Mouse (Mus musculus) right cerebral cortex, postnatal 4 days (tissue): ENCODE results near the gene Vmn1r1.
A peak's percentile ranks its signal among the peaks of the same experiment; 100 is the strongest.

Experiments used
- DNase-seq: peaks from one replicate; pipeline ENCODE4 v3.0.0-alpha.2; 2022

Gene Vmn1r1

DNA sequence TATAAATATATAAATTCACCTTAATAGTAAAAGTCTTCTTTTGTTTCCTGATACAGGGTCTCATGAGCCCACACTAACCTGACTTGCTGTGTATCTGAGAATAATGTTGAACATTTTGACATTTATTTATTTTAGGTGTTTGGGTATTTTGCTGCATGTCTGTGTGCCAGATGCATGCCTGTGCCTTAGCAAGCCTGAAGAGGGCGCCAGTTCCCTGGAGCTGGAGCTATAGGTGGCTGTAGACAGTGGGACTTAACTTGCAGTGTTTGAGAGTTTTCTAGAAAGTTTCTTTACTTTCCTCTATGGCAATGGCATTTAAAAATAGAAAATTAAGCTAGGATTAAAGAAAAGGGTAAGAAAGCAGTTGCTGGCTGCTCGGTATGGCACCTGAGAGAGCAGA lies 33.5 kb downstream of the Vmn1r1 start:
- DNase-seq = peak; percentile 52

DNA sequence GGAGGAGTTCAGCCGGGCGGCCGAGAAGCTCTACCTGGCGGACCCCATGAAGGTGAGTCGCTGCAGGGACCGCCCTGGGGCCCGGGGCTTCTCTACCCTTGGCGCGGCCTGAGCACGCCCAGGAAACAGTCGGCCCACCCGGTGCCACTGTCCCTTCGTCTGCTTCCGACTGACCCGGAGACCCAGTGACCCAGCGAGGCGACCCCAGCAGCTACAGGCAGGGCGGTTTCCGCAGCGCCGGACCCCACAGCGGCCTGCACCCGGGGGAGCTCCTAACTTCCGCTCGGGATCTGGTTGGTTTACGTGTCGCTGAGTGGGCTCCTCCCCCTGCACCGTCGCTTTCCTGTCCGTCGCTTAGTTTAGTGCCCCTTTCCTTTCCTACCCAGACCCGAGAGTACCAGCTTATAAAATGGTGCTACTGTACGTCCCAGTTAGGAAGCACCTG lies 39.3 kb downstream of the Vmn1r1 start:
- peak; percentile 81 for DNase-seq

DNA sequence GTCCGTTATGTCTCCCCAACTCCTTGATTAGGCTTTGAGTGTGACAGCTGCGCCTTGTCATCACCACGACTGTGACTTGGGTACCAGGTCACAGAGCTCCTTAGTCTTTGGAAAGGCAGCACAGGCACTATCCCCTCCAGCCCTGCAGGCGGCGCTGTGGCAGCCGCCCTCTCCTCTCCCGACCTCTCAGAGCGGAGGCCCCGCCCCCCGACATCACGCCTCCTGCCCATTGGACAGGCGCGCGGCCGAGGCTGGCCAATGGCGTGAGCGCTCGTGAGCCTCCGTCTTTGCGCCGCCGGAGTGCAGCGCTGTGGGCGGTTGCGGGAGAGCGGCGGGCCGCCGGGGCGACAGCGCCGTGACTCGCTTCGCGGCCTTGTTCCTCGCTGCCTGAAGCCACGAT lies 39.8 kb downstream of the Vmn1r1 start, which contains the start of gene Srp9:
Srp9 (plus strand) TSS at position 232 of the 400 bp plus-strand sequence.
- peak; percentile 99 for DNase-seq

- DNase-seq = no peak
Observed at GRCm38 (mm10) chr1:182122413-182122812, 41.9 kb downstream of the Vmn1r1 start.

- DNase-seq = peak; percentile 49
Observed at GRCm38 (mm10) chr1:182115651-182116408, 48.5 kb downstream of the Vmn1r1 start.

GRCm38 (mm10) chr1:182115197-182115596 lies 49.1 kb downstream of the Vmn1r1 start:
- DNase-seq = no peak

DNA sequence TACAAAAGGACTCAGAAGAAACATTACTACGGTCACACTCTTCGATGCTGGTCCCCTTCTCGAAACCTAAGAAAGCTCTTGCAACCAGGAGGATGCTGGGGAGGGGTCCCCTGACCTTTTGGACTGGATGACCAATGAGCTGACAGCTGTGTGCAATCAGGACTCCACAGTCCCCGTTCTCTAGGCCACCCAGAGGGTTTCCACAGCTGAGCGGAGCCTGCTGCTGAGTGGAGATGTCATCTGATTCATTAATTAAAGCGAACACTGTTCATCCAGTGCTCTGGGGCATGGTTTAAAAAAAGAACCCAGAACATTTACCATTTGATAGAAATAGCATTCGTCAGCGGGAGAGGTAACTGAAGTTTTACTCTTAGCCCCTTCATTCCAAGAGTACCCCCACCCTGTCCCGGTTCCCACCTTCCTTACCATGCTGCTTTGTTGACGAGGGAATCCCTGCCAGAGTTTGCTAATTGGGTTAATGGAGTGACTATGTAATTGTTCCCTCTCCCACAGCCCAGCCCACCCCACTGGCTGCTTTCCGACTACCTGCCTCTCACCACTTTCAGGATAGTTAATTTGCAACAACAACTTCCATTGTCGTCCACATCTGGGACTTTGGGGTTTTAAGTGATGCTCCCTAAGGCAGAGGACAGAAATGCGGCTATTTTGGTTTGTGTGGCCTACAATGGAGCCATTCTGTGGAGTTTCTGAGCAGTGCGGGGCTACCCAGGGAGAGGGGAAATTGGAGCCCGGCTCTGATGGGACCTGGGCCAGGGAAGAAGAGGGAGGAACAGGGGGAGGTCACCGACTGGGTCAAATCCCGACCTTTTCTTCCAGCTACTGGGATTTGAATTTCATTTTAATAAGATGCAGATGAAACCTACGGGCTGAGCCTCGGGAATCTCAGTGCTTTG lies 50.4 kb downstream of the Vmn1r1 start:
- no peak for DNase-seq

- DNase-seq = no peak
Observed at GRCm38 (mm10) chr1:182113131-182113530, 51.2 kb downstream of the Vmn1r1 start.

DNA sequence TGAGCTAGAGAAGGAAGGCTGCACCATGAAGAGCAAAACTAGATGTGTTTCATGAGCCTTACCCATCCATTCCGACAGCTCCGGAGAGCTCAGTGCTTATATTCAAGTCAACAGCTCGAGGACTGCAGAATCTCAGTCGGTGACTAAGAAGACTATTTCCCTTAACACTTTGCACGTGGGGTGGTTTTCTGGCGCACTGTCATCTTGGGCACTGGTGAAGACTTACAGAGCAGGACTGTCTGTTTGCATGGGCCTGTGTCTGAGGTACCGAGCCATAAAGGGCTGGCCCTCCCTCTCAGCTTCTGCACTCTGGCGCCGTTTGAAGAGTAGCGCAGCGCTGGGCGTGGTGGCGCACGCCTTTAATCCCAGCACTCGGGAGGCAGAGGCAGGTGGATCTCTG lies 51.9 kb downstream of the Vmn1r1 start:
- DNase-seq = no peak

GRCm38 (mm10) chr1:182111386-182112317 lies 52.6 kb downstream of the Vmn1r1 start:
- peak; percentile 44 for DNase-seq

- no peak for DNase-seq
Observed at GRCm38 (mm10) chr1:182110708-182111385, 53.4 kb downstream of the Vmn1r1 start.

- DNase-seq = no peak
Observed at GRCm38 (mm10) chr1:182110185-182110584, 54.1 kb downstream of the Vmn1r1 start.

- no peak for DNase-seq
Observed at GRCm38 (mm10) chr1:182108397-182109099, 55.7 kb downstream of the Vmn1r1 start.

- DNase-seq = no peak
Observed at GRCm38 (mm10) chr1:182107251-182107650, 57.0 kb downstream of the Vmn1r1 start.

GRCm38 (mm10) chr1:182105023-182105422 lies 59.3 kb downstream of the Vmn1r1 start:
- DNase-seq = no peak
